Mouse (Mus musculus): ENCODE data around the gene Ddias. TPM values are rescaled to one million over a fixed set of nuclear protein-coding genes. Genes with fewer than 3 reads are reported as not detected.

Ddias gene
- polyA plus RNA-seq, 1 experiment = not detected

- Histone ChIP-seq H3K27ac (ENCODE audit: insufficient read depth, low read depth, low read length) (no peak overlapping the region), H3K4me3 (ENCODE audit: insufficient read depth, low read depth, low read length) (no peak overlapping the region), H3K4me1 (ENCODE audit: control insufficient read depth, insufficient read depth, low read length) (peaks cover 3% of the 10 kb centered on the region; the same call in 1 of the 2 replicates)
- TF ChIP-seq CTCF (IDR thresholded peaks at IDR 0.05; ENCODE audit: insufficient read depth, low read depth, low read length) (no peak), POLR2A (IDR thresholded peaks at IDR 0.05; ENCODE audit: insufficient read depth, low read depth, low read length) (no peak)
- WGBS = 95% methylated on average over 9 of the region's 9 CpGs
Measured at GRCm38 (mm10) chr7:92817886-92818285, 56.2 kb downstream of the Ddias start.

DNA sequence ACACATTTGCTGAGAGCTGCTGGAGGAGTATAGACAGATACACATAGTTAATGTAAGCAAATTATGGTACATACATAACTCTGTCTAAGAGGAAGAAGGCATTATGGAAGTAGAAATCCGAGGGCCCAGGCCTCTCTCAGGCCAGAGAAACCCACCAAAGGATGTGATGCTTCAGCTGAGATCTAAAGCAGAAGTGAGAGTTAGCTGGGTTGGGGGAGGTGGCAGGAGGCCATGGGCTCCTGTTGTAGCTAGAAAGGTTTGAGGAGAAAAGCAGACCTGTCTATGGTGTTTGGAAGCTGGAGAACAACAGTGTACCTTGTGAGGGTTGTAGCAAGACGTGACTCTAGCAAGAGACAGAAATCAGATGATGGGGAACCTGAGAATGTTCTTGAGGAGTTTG, 56.8 kb downstream of the Ddias start:
- peaks cover 3% of the 10 kb centered on the region; the same call in 1 of the 2 replicates for H3K4me1 ChIP-seq (ENCODE audit: control insufficient read depth, insufficient read depth, low read length)
- TF ChIP-seq POLR2A (IDR thresholded peaks at IDR 0.05; ENCODE audit: insufficient read depth, low read depth, low read length) (no peak), CTCF (IDR thresholded peaks at IDR 0.05; ENCODE audit: insufficient read depth, low read depth, low read length) (no peak)
- no peak overlapping the region for H3K27ac ChIP-seq (ENCODE audit: insufficient read depth, low read depth, low read length)
- H3K4me3 ChIP-seq (ENCODE audit: insufficient read depth, low read depth, low read length) = no peak overlapping the region
- 93% methylated on average over 2 of the region's 2 CpGs for WGBS

- TF ChIP-seq POLR2A (IDR thresholded peaks at IDR 0.05; ENCODE audit: insufficient read depth, low read depth, low read length) (no peak), CTCF (IDR thresholded peaks at IDR 0.05; ENCODE audit: insufficient read depth, low read depth, low read length) (no peak)
- WGBS = 40% methylated on average over 7 of the region's 7 CpGs
- peaks cover 1% of the 10 kb centered on the region; the same call in 1 of the 2 replicates for H3K4me1 ChIP-seq (ENCODE audit: control insufficient read depth, insufficient read depth, low read length)
- no peak overlapping the region for H3K4me3 ChIP-seq (ENCODE audit: insufficient read depth, low read depth, low read length)
- no peak overlapping the region for H3K27ac ChIP-seq (ENCODE audit: insufficient read depth, low read depth, low read length)
Measured at GRCm38 (mm10) chr7:92811667-92812279, 62.3 kb downstream of the Ddias start.

Other genes starting within 250 kb of the Ddias start
- not detected in 2 replicates for gene Ankrd42, start 237.1 kb downstream of the Ddias start, polyA plus RNA-seq (2012; ENCODE audit: insufficient read depth, insufficient read length, low replicate concordance, missing spikeins)
- 50.6 and 76.3 TPM in 2 replicates for gene Pcf11, start 204.3 kb downstream of the Ddias start, polyA plus RNA-seq (2012; ENCODE audit: insufficient read depth, insufficient read length, low replicate concordance, missing spikeins)
- gene Rab30, start 132.6 kb downstream of the Ddias start, polyA plus RNA-seq (2012; ENCODE audit: insufficient read depth, insufficient read length, low replicate concordance, missing spikeins) = not detected in 2 replicates
- gene Prcp, start 223 bp upstream of the Ddias start, polyA plus RNA-seq (2012; ENCODE audit: insufficient read depth, insufficient read length, low replicate concordance, missing spikeins) = not detected in 2 replicates
- gene Fam181b, start 205.6 kb upstream of the Ddias start, polyA plus RNA-seq (2012; ENCODE audit: insufficient read depth, insufficient read length, low replicate concordance, missing spikeins) = not detected in 2 replicates